Mouse (Mus musculus): Measurements from ENCODE around the gene B4galt7. TPM values are rescaled to one million over a fixed set of nuclear protein-coding genes. Genes with fewer than 3 reads are reported as not detected.
A peak's percentile ranks its signal among the peaks of the same experiment; 100 is the strongest.
"Not testable (repeated sequence)": the region's sequence is repeated elsewhere in the genome, so short reads cannot be mapped to it uniquely, and the experiment has no call there.

The B4galt7 gene
- polyA plus RNA-seq, 1 experiment from 2014 or later, result 39.9 TPM

DNA sequence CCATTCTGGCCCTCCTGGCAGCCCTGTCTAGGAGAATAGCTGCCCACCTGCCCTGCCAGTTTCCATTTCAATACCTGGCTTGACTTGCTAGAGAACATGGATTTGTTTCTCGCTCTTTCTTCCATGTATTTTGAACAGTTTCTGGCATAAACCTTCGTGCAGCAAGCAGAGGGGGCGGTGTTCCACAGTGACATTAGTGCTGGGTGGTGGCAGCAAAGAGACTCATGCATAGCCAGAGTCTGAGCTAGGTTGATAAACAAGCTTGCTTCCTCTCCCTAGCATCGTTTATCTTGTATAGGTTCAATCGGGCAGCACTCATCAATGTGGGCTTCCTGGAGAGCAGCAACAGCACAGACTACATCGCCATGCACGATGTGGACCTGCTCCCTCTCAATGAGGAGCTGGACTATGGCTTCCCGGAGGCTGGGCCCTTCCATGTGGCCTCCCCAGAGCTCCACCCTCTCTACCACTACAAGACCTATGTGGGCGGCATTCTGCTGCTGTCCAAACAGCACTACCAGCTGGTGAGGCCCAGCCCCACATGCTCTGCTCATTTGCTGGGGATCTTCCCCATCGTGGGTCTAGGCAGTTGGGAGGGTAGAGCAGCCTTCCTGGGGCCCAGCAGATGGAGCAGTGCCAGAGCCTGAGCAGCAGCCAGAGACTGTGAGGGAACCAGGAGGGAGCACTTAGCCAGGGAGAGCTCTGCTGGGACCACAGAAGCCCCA, 7.4 kb downstream of the B4galt7 start:
- 81% methylated on average over 10 of the region's 10 CpGs for WGBS
- Histone ChIP-seq H3K4me3 (no peak overlapping the region), H3K4me1 (replicated peaks) (no peaks in the 10 kb centered on the region), H3K27ac (no peak overlapping the region), H3K9me3 (no peaks in the 10 kb centered on the region), H3K27me3 (ENCODE audit: insufficient read depth, poor library complexity, severe bottlenecking) (no peaks in the 10 kb centered on the region), H3K36me3 (peaks cover 78% of the 10 kb centered on the region)
- DNase-seq (ENCODE audit: low spot score), result no peak

DNA sequence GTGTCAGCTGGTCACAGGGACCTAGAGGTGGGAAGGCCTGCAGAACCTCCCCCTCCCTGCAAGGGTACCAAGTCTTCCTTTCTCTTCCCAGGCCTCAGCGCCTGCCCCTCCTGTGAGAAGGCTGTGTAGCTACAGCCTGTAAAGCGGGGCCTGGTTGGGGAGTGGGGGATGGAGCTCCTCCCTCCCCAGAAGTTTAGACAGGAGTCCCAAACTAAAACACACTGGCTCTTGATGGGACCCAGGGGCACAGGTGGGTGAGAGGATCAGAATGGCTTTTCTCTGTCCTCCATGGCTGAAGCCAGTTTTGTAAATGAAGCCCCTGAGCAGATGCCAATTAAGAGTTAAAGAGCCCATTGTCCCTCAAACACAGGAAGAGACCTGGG, 7.9 kb downstream of the B4galt7 start:
- H3K27ac ChIP-seq, result no peak overlapping the region
- no peak overlapping the region for H3K4me3 ChIP-seq
- no peak for DNase-seq (ENCODE audit: low spot score)
- WGBS, result 84% methylated on average over 2 of the region's 2 CpGs
- H3K36me3 ChIP-seq, result peaks cover 79% of the 10 kb centered on the region
- H3K27me3 ChIP-seq (ENCODE audit: insufficient read depth, poor library complexity, severe bottlenecking), result no peaks in the 10 kb centered on the region
- H3K9me3 ChIP-seq, result no peaks in the 10 kb centered on the region
- no peaks in the 10 kb centered on the region for H3K4me1 ChIP-seq (replicated peaks)

DNA sequence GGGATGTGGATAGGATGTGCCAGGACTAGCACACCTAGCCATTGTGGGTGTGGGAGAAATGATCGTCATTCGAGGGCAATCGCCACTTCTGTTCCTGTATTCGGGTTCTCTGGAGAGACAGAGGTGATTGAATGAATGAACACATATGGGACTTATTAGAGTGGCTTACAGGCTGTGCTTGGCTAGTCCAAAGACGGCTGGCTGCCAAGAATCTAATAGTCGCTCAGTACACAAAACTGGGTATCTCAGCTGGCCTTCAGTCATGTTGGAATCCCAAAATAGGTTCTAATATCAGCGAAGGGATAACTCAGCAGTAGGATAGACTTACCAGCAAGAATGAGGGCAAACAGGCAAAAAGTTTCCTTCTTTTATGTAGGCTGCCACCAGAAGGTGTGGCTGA, 12.3 kb downstream of the B4galt7 start:
- Histone ChIP-seq H3K4me1 (replicated peaks) (no peaks in the 10 kb centered on the region), H3K27ac (no peak overlapping the region), H3K9me3 (no peaks in the 10 kb centered on the region), H3K36me3 (peaks cover 49% of the 10 kb centered on the region), H3K4me3 (no peak overlapping the region), H3K27me3 (ENCODE audit: insufficient read depth, poor library complexity, severe bottlenecking) (no peaks in the 10 kb centered on the region)
- 86% methylated on average over 7 of the region's 7 CpGs for WGBS
- no peak for DNase-seq (ENCODE audit: low spot score)

DNA sequence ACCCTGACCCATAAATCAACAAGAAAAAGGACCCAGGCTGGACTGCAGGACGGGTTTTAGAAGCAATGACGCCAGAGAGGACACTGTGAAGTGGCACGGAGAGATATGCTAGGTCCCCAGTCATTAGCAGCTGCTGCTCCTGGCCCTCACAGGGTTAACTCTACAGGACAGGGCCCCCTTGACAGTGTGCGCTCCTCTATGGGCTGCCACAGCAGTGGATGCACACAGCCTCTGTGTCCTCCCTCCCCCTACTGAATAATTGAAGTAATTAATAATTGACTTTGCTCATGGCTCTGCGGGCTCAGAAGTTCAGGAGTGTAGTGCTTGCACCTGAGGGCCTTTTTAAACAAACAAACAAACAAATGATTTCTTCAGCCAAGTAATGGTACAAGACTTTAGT, 13.8 kb downstream of the B4galt7 start:
- no peak overlapping the region for H3K27ac ChIP-seq
- no peak for DNase-seq (ENCODE audit: low spot score)
- H3K27me3 ChIP-seq (ENCODE audit: insufficient read depth, poor library complexity, severe bottlenecking), result no peaks in the 10 kb centered on the region
- H3K9me3 ChIP-seq, result no peaks in the 10 kb centered on the region
- peaks cover 34% of the 10 kb centered on the region for H3K36me3 ChIP-seq
- 49% methylated on average over 5 of the region's 5 CpGs for WGBS
- no peaks in the 10 kb centered on the region for H3K4me1 ChIP-seq (replicated peaks)
- no peak overlapping the region for H3K4me3 ChIP-seq

DNA sequence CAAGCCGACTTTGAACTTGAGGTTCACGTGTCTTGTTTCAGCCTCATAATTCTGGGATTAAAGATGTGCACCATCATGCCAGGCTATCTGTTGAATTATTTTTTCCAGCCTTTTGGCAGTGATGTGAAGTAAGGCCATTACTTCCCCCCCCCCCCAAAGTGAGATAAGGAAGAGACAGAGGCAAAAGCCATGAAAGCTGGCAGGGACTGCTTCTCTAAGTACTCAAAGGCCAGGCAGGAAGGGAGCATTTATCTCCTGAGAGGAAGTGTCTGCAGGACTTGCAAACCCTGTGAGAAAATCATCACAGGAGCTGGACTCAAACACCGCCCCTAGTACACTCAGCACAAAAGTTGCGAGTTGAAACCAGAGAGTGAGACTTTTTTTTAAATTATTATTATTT, 19.6 kb downstream of the B4galt7 start:
- H3K9me3 ChIP-seq, result no peaks in the 10 kb centered on the region
- no peak for DNase-seq (ENCODE audit: low spot score)
- 94% methylated on average over 4 of the region's 4 CpGs for WGBS
- H3K27ac ChIP-seq, result no peak overlapping the region
- peaks cover 17% of the 10 kb centered on the region for H3K4me1 ChIP-seq (replicated peaks)
- H3K4me3 ChIP-seq, result no peak overlapping the region
- H3K27me3 ChIP-seq (ENCODE audit: insufficient read depth, poor library complexity, severe bottlenecking), result no peaks in the 10 kb centered on the region
- peaks cover under 1% of the 10 kb centered on the region; the same call in 1 of the 2 replicates for H3K36me3 ChIP-seq

DNA sequence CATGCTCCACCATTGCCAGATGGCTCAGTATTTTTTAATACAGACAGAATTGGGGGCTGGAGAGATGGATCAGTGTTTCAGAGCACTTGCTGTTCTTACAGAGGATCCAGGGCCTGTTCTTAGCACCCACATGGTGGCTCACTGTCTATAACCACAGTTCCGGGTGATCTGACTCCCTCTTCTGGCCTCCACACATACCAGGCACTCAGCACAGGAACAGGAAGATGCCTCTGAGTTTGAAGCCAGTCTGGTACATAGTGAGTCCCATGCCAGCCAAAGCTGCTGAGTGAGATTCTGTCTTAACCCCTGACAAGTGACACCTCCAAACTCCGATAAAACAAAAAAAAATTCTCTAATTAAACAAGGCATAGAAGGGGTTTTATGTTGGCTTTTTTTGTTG, 20.6 kb downstream of the B4galt7 start:
- no peaks in the 10 kb centered on the region for H3K9me3 ChIP-seq
- no peak overlapping the region for H3K4me3 ChIP-seq
- DNase-seq (ENCODE audit: low spot score), result no peak
- H3K27ac ChIP-seq, result no peak overlapping the region
- 84% methylated on average over 2 of the region's 2 CpGs for WGBS
- H3K27me3 ChIP-seq (ENCODE audit: insufficient read depth, poor library complexity, severe bottlenecking), result no peaks in the 10 kb centered on the region
- peaks cover 23% of the 10 kb centered on the region for H3K4me1 ChIP-seq (replicated peaks)
- peaks cover 8% of the 10 kb centered on the region for H3K36me3 ChIP-seq

DNA sequence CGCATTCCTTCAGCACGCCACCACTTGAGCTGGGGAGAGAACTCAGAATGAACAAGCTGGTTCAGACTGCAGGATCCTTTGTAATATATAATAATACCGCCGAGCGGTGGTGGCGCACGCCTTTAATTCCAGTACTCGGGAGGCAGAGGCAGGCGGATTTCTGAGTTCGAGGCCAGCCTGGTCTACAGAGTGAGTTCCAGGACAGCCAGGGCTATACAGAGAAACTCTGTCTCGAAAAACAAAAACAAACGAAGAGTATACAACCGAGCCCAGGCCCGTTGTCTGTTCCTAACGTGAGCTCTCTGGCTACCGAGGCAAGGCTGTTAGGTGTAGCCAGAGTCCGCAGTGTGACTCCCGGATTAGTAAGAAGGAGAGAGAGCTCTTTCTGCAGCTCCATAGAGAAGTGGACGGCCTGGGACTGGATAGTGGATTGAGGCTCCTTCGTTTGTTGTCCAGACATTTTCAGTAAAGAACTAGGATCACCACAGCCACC, 22.5 kb downstream of the B4galt7 start:
- not testable (repeated sequence) for DNase-seq (ENCODE audit: low spot score); H3K9me3 ChIP-seq; H3K27me3 ChIP-seq (ENCODE audit: insufficient read depth, poor library complexity, severe bottlenecking)
- H3K36me3 ChIP-seq, result peaks cover 25% of the 10 kb centered on the region
- H3K4me3 ChIP-seq, result peak overlapping the region; percentile 72
- peak overlapping the region; percentile 97 for H3K27ac ChIP-seq
- peaks cover 23% of the 10 kb centered on the region for H3K4me1 ChIP-seq (replicated peaks)
- 27% methylated on average over 20 of the region's 20 CpGs for WGBS

DNA sequence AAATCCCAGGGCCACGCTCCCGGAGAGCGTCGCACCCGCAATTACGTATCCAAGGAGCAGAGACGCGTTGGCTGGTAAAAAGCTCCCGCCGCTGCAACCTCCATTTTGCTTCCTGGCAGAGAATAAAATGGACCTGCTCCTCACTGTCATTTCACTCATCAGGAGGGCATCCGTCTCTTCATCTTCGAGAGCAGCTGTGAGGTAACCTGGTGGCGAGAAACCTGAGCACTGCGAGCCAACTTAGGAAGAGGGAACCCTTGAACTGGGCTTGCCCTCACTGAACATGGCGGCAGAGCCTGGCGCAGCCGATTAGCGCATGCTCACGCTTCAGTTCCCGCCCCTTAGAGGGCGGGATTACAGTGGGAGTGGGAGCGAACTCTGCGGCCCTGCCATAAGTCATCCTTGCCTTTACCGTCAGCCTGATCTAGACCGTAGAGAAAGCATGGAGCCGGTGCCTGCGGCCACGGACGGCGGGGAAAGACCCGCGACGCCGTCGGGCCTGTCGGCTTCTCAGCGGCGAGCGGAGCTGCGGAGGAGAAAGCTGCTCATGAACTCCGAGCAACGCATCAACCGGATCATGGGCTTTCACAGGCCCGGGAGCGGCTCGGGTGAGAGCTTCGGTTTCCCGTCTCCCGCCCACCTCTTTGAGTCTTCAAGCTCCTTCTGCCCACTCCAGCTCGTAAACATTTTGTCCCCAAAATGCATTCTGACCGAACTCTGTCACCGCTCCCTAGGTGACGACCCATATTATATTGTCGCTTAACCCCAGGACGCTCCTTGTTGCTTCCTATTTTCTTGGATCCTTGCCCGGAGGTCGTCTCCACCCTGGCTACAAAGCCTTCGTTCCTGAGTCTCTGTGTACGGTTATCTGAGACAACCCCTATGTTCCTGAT, 23.2 kb downstream of the B4galt7 start, which contains the start of gene Caml:
Gene Caml (plus strand): TSS at position 357 of the 893 bp plus-strand sequence.
- Histone ChIP-seq H3K4me1 (replicated peaks) (peaks cover 23% of the 10 kb centered on the region), H3K27ac (peak within 1 kb of the TSS; percentile 97), H3K27me3 (ENCODE audit: insufficient read depth, poor library complexity, severe bottlenecking) (no peaks in the 10 kb centered on the region), H3K36me3 (peaks cover 31% of the 10 kb centered on the region), H3K4me3 (peak within 1 kb of the TSS; percentile 72), H3K9me3 (no peaks in the 10 kb centered on the region)
- DNase-seq (ENCODE audit: low spot score), result peak; percentile 90
- under 1% methylated on average over 59 of the region's 59 CpGs for WGBS

DNA sequence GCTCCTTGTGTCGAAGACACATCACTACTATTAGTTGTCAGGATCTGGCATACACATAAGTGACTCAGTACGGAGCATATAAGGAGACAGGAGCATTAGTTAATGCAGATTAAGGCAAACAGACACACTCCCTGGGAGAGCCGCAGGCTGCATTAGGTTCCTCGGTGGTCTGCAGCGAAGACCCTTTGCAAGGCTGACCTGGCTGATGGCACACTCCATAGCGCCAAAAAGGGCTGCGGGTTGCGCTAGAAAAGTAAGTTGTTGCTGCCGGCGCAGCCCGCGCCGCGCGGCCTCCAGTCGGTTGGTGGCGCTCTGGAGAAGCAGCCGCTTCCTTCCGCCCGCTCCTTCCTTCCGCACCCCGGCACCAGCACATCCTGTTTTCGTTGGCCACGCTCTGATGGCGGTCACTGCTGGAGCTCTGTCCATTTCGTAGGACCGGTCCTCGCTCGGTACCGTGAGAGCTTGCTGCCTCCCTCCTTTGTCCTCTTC, 35.0 kb downstream of the B4galt7 start, which contains the start of gene Ddx46:
Gene Ddx46 (plus strand): TSS at position 389 of the 489 bp plus-strand sequence.
- Histone ChIP-seq H3K27ac (peak within 1 kb of the TSS; percentile 93), H3K27me3 (ENCODE audit: insufficient read depth, poor library complexity, severe bottlenecking) (no peaks in the 10 kb centered on the region), H3K9me3 (no peaks in the 10 kb centered on the region), H3K36me3 (peaks cover 65% of the 10 kb centered on the region), H3K4me3 (peak within 1 kb of the TSS; percentile 100), H3K4me1 (replicated peaks) (peaks cover 22% of the 10 kb centered on the region)
- peak; percentile 92 for DNase-seq (ENCODE audit: low spot score)
- 6% methylated on average over 30 of the region's 30 CpGs for WGBS

DNA sequence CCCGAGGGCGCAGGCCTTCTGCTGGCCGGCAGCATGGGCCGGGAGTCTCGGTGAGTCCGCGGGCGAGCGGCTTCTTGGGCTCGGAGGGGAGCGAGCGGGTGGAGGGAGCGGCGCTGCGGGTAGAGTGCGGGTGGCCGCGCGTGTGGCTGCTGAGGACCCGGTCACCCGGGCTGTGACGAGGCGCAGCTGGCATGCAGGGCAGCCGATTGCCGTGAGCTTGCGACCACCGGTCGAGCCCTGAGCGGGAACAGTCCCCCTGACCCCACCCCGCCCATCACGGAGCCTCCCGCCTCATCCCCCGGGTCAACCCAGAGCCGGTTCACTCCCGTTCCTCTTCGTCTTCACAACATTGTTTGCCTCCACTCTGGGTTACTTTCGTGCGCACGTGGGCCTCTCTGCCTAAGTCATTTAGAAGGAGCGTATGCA, 35.5 kb downstream of the B4galt7 start:
- H3K36me3 ChIP-seq, result peaks cover 65% of the 10 kb centered on the region
- no peaks in the 10 kb centered on the region for H3K27me3 ChIP-seq (ENCODE audit: insufficient read depth, poor library complexity, severe bottlenecking)
- no peaks in the 10 kb centered on the region for H3K9me3 ChIP-seq
- H3K4me3 ChIP-seq, result peak overlapping the region; percentile 100
- under 1% methylated on average over 40 of the region's 40 CpGs for WGBS
- H3K27ac ChIP-seq, result peak overlapping the region; percentile 93
- peaks cover 22% of the 10 kb centered on the region for H3K4me1 ChIP-seq (replicated peaks)
- no peak for DNase-seq (ENCODE audit: low spot score)

DNA sequence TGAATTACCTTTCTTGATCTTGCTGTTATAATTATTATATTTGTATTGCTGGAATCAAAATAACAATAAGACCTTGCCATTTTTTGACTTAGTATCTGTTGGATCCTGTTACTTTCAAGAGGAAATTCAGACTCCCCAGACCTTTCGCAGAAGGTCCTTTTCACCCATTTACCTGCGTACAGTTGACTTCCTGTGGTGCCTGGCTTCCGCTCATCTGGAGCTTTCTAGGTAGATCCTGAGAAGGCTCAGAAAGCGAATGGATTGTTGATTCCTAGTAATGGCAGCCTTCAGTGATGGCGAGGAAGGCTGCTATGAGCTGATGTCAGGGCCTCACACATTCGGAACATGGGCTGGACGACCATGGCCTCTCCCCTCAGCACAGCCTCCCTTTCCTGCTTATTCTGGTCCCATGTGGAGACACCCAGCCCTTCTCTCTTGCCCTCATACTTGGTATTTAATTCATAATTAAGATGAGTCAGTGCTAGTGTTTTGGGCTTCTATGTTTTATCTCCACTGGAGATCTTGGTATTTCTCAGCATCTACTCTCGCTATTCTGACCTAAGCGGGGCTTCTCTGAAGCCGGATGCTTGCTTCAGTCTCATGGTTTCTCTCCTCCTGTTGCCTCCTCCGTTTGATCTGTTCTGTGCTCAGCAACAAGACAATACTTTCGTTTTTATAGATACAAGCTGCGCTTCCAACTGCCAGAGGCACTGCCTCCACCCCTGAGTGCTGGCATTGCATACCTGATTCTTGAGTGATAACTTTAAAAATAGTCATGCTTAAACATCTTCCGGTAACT, 36.7 kb downstream of the B4galt7 start:
- no peak overlapping the region for H3K27ac ChIP-seq
- H3K36me3 ChIP-seq, result peaks cover 66% of the 10 kb centered on the region
- no peak for DNase-seq (ENCODE audit: low spot score)
- no peaks in the 10 kb centered on the region for H3K9me3 ChIP-seq
- H3K4me1 ChIP-seq (replicated peaks), result peaks cover 22% of the 10 kb centered on the region
- H3K4me3 ChIP-seq, result peak overlapping the region; percentile 100
- 90% methylated on average over 14 of the region's 14 CpGs for WGBS
- H3K27me3 ChIP-seq (ENCODE audit: insufficient read depth, poor library complexity, severe bottlenecking), result no peaks in the 10 kb centered on the region

DNA sequence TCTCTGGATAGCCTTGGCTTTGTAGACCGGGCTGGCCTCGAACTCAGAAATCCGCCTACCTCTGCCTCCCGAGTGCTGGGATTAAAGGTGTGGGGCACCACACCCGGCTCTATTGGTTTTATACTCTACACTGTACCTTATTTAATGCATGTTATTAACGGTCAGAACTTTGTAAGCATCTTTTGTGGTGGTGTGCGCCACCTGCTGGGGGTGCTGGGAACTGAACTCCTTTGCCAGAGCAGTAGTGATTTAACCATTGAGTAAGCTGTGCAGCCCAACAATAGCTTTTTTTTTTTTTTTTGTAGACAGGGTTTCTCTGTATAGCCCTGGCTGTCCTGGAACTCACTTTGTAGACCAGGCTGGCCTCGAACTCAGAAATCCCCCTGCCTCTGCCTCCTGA, 40.8 kb downstream of the B4galt7 start:
- DNase-seq (ENCODE audit: low spot score), result peak; percentile 77
- Histone ChIP-seq H3K4me1 (replicated peaks) (peaks cover 15% of the 10 kb centered on the region), H3K36me3 (peaks cover 81% of the 10 kb centered on the region)
- H3K9me3 ChIP-seq; H3K27ac ChIP-seq; H3K4me3 ChIP-seq; H3K27me3 ChIP-seq (ENCODE audit: insufficient read depth, poor library complexity, severe bottlenecking): not testable (repeated sequence)
- WGBS, result 56% methylated on average over 8 of the region's 8 CpGs

Measured in hindbrain, embryonic 10.5 days (tissue).